Mouse (Mus musculus): ENCODE results near the gene Cep250. TPM values are rescaled to one million over a fixed set of nuclear protein-coding genes. Genes with fewer than 3 reads are reported as not detected.
"Not testable (repeated sequence)": the region's sequence is repeated elsewhere in the genome, so short reads cannot be mapped to it uniquely, and the experiment has no call there.

Cep250 gene
- 1 to 10 TPM; 4.9 to 5.7 TPM for total RNA-seq (2021)

- intact Hi-C loops (cut with DNase I), result no loop called here
- peak; percentile 84 for DNase-seq (ENCODE audit: low spot score)
These were observed at the start of gene Cep250 for GRCm38 (mm10) chr2:155956134-155957059. Cep250 (plus strand) TSS chr2:155956458.

DNA sequence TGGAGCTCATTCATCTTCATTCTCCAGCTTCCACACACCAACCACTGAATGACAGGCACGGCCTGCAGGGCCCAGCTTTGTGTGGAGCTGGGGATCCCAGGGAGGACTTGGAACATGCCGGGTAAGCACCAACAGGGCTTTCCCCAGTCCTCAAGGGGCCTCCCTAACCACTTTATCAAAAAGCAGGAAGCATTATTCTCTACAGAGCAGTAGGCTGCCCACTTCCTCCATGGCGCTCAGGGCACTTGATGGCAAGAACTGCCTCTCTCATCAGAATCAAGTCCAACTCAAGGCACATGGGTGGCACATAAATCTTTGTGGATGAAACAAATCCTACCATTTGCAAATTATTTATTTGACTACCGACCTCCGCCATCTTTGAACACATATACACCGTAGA lies 41.6 kb upstream of the Cep250 start:
- intact Hi-C loops (cut with DNase I), result no loop called here
- DNase-seq (ENCODE audit: low spot score), result no peak

- intact Hi-C loops (cut with DNase I), result no loop called here
- no peak for DNase-seq (ENCODE audit: low spot score)
These were observed 33.1 kb upstream of the Cep250 start for GRCm38 (mm10) chr2:155923143-155923542.

GRCm38 (mm10) chr2:155925213-155925612 lies 31.0 kb upstream of the Cep250 start:
- DNase-seq (ENCODE audit: low spot score); intact Hi-C loops (cut with DNase I): not testable (repeated sequence)

GRCm38 (mm10) chr2:155928711-155929345 lies 27.4 kb upstream of the Cep250 start:
- DNase-seq (ENCODE audit: low spot score), result no peak
- intact Hi-C loops (cut with DNase I), result no loop called here

- intact Hi-C loops (cut with DNase I), result no loop called here
- peak; percentile 82 for DNase-seq (ENCODE audit: low spot score)
These were observed 26.5 kb upstream of the Cep250 start, which contains the start of gene Uqcc1 for GRCm38 (mm10) chr2:155929531-155930442. Uqcc1 (minus strand) TSS chr2:155930310.

GRCm38 (mm10) chr2:155939897-155940529 lies 16.2 kb upstream of the Cep250 start:
- DNase-seq (ENCODE audit: low spot score), result no peak
- intact Hi-C loops (cut with DNase I), result no loop called here

- no peak for DNase-seq (ENCODE audit: low spot score)
- intact Hi-C loops (cut with DNase I), result no loop called here
These were observed 15.6 kb upstream of the Cep250 start, which contains the start of gene Gm15557 for GRCm38 (mm10) chr2:155940681-155941080. Gm15557 (plus strand) TSS chr2:155940728.

- DNase-seq (ENCODE audit: low spot score), result no peak
- intact Hi-C loops (cut with DNase I), result no loop called here
These were observed 14.4 kb upstream of the Cep250 start for GRCm38 (mm10) chr2:155941697-155942442.

DNA sequence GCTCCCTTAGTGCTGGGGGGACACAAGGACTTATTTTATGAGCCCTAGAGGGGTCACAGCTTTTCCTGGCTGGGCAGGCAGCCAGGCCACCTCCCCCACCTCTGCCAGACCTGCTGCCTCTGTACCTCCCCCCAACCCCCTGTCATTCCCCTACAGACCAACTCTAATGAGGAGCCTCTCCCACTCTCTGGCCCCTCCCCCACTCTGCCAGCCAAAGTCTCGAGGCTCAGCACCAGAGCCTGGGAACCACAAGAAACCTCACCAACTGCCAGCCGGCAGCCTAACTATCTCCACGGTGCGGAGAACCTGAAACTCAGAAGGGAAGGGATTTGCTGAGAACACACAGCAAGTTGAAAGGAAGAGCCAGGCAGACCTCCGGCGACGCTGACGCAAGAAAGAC lies 12.8 kb upstream of the Cep250 start:
- DNase-seq (ENCODE audit: low spot score), result no peak
- intact Hi-C loops (cut with DNase I), result no loop called here

DNA sequence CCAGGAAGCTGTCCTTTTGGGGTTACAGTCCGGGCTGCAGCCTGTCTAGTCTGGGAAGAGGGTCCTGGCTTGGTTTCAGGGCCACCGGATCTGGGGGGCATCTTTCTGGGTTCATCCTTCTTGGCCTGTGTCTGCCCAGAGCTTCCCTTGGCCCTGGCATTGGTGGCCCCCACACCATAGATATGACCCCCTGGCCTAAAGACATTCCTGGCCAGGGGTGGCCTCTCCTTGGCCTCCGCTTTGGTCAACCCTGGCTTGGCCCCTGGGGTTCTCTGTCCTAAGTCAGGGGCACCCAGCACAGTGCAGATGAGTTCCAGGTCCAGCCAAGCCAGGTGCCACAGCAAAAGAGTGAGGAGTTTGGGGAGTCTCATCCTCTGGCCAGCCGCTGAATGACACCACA lies 11.6 kb upstream of the Cep250 start:
- intact Hi-C loops (cut with DNase I), result no loop called here
- DNase-seq (ENCODE audit: low spot score), result no peak

DNA sequence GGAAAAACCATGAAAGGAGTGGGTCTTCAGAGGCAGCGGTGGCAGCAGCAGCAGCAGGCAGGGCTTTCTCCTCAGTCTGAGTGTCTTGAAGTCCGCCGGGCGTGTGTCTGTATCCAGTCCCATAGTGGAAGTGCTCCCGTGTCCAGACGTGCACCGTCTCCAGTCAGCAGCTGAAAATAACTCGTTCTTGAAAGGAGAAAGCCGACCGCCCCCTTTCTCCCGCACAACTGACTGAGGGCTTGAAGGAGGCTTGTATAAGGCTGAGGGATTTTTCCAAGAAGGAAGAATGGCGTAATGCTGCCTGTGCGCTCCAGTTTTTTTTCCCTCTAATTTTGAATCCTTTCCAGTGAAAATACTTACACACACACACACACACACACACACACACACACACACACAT lies 11.1 kb upstream of the Cep250 start, which contains the start of gene Gdf5:
Gene Gdf5, minus strand, starts transcription at position 244 of the 400 bp plus-strand sequence.
- intact Hi-C loops (cut with DNase I), result no loop called here
- no peak for DNase-seq (ENCODE audit: low spot score)

- intact Hi-C loops (cut with DNase I), result no loop called here
- DNase-seq (ENCODE audit: low spot score), result no peak
These were observed 10.7 kb upstream of the Cep250 start for GRCm38 (mm10) chr2:155945580-155945979.

- no peak for DNase-seq (ENCODE audit: low spot score)
- intact Hi-C loops (cut with DNase I), result loop anchor here (1.0 kb wide), 1 partner anchor 99 kb away; no protein-coding TSS in a partner anchor
These were observed 10.2 kb upstream of the Cep250 start for GRCm38 (mm10) chr2:155946069-155946468.

DNA sequence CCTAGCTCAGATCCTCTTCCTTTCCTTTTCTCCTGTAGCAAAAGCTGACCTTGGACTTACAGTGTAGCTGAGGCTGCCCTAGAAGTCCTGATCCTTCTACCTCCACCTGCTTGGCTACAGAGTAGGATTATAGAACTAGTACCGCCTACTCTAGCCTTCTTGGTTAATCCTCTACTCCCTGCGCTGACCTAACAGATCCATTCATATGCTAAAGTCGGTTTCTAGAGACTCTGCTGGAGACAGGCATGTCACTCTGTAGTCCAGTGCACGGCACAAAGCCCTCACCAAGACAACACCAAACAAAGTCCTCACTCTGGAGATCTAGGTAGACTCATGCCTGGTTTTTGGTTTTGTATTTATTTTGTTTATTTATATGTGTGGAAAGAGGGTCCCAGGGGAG lies 9.8 kb upstream of the Cep250 start:
- no peak for DNase-seq (ENCODE audit: low spot score)
- intact Hi-C loops (cut with DNase I), result loop anchor here (1.0 kb wide), 1 partner anchor 99 kb away; no protein-coding TSS in a partner anchor

- intact Hi-C loops (cut with DNase I), result no loop called here
- DNase-seq (ENCODE audit: low spot score), result no peak
These were observed 8.8 kb upstream of the Cep250 start for GRCm38 (mm10) chr2:155947390-155948002.

DNA sequence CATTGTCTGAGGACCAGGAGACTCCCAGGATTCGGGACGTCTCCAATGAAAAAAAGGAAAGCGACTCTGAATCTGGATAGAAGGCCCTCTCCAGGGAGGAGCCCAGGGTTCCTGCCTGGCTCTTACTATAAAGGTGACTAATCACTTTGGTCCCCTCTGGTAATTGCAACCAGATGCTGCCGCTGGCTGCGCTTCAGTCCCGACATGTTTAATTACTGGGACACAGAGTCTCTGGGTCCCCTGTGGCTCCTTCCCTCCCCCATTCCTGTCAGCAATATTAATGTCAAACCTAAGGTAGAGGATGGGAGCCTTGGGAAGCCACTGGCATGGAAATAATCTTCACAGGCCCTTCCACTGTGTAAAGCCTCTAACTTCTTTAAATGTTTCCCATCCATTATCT lies 6.9 kb upstream of the Cep250 start:
- intact Hi-C loops (cut with DNase I), result no loop called here
- DNase-seq (ENCODE audit: low spot score), result no peak

- intact Hi-C loops (cut with DNase I), result no loop called here
These were observed 4.3 kb upstream of the Cep250 start for GRCm38 (mm10) chr2:155952006-155952405.

More at GRCm38 (mm10) chr2:155952006-155952405, 4.3 kb upstream of the Cep250 start:
- DNase-seq (ENCODE audit: low spot score), result no peak
